Mouse (Mus musculus) spleen, postnatal 36 days (tissue): ENCODE data around the gene Cenph.
A peak's percentile ranks its signal among the peaks of the same experiment; 100 is the strongest.
"Not testable (repeated sequence)": the region's sequence is repeated elsewhere in the genome, so short reads cannot be mapped to it uniquely, and the experiment has no call there.

ENCODE experiments used
- DNase-seq, 2 experiments: peaks; one replicate each; pipeline ENCODE4 v3.0.0; 2022; ENCODE audit warnings: low spot score in 2 of 2, mixed read lengths in 1 of 2

Gene Cenph

DNA sequence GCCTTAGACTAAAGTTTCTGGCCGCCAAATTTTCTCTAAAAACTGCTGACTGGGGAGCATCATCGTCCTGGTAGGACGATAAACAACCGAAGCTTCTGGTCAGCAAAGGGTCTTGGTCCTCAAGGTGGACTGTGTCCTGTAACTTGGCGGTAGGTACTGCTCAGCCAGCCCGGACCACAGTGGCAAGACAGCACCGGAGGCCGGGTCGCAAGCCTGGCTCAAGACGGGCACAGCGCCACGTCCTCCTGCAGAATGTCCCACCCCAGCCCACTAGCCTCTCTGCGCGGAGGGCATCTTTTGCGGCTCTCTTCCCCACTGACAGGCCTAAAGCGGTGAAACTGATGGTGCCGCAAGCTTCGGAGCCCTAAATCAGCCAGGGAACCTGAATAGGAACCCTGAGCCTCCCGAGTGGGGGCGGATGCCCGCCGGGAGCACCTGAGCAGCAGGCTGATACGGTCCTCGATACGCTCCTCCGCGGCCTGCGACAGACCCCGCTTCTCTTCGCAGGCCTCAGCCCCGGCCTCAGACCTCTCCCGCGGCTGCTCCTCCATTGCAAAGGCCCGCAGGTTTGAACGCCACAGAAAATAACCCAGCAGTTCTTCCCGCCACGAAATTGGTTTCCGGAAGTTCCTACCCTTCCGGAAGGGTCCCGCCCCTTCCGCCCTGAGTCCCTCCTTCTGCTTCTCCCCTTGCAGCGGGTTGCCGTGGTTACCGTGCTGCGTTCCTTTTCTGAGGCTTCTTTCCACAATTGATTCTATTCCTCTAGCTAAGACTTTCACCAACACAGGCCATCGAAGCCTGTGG lies at the start of gene Cenph:
TSS of gene Cenph (minus strand) at position 648 of the 804 bp plus-strand sequence.
- DNase-seq: peak; percentile 83 to 88

DNA sequence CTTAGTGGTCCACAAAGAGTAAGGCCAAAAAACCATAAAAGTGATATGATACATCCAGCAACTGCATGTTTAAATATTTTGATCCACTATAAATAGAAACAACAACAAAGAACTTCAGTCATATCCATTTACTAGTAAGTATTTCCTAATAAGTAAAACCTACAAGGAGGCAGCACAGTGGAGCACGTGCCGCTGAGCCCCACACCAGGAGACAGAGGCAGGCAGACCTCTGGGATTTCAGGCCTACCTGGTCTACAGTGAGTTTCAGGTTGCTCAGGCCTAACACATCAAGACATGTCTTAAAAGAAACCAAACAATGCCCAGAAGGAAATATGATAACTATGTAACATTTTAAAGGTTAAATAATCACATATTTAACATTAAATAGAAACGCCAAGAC lies 49.2 kb upstream of the Cenph start:
- no peak for DNase-seq

DNA sequence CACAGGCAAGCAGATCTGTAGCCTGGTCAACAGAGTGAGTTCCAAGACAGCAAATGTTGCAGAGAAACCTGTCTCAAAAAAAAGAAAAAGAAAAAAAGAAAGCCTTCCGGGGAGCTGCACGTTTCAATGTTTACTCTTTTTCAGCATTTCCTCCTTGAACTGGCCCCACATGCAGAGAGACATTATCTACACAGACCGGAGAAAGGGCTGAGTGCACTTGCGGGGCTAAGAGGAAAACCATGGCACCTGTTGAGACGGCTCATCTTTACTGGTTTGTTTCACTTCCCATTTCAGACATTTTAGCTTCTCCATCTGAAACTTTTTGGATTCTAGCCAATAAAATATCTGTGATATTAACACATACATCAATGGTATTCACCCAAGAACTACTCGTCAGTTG lies 48.6 kb upstream of the Cenph start:
- peak; percentile 80 to 84 for DNase-seq

DNA sequence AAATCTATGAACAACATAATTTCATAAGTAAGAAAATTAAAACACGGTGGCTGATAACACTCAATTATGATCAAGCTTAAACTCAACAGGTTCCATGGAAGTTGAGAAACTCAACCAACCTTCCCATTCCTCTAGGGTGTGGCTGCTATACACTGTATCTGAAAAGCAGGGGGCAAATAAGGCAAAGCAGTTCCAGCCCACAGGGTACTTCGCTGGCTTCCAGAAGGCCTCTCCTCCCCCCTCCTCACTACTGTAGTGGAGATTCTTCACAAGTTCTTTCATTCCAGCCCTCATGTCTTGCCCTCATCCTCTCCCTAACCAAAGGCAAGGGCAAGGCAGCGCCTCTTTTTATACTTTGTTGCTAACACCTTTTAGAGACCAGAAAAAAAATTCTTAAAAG lies 48.2 kb upstream of the Cenph start:
- no peak for DNase-seq

DNA sequence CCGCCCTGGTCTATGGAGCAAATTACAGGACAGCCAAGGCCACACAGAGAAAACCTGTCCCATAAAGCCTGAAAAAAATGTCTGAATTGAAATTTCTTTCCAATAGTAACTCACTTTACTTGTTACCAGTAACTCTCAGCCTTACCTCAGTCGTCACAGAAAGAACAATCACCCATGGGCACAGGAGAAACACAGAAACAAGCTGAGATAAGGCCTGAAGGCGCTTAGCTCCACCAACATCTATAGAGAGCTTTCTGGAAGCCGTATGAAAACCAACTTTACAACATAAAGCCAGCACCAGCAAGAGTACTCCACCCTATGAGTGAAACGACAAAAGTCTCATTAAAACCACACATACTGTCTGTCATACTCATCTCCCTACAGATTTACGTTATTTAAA lies 38.8 kb upstream of the Cenph start:
- DNase-seq: no peak

DNA sequence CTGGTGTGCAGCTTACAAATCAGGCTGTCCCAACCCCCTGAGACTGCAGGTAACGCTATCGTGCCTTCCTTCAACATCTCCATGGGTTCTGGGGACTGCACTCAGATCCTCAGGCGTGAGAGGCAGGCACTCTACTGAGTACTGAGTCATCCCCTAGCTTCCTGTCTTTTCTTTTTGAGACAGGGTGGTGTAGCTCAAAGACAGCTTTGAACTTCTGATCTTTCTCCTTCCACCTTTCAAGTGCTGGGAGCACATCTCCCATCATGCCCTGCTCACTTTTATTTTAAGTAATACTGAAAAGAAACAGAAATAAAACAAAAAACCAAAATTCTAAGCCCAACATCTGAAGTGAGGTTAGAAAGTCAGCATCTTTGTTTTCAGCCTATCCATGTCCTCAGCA lies 30.1 kb upstream of the Cenph start:
- DNase-seq: no peak

DNA sequence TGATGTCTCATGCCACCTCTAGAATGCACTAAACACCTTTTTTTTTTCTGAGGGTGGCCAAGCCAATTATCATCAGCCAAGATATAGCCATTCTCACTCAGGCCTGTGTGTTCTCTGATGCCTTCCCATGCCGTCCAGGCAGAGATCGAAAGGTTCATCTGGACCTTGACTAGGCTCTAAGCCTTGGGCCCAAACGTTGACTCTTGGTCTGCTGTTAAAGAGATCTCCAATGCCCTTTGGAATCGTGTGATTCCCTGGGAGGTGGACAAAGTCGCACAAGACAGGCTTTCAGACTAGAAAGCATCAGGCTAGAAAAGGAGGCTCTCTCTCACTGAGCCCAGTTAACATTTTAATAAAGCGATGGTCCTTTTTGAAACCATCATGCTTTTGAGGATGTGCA lies 21.5 kb upstream of the Cenph start:
- DNase-seq: no peak

DNA sequence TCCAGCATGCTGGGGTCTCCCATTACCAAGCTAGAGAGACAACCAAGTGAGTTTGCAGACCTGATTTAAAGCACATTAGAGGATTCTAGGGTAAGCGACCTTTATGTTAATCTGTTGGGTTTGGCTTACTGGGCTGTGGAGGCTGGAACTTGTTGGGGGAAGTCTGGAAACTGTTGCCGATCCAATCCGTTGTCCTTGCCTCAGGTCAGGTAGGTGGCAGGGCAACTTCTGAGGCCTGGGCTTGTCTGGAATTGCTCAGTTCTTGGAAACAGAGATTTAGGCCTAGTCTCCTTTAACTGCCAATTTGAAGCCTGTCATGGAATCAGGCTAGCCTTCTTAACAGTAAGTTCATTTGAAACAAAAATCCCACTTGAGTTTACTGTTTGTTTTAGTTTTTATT lies 13.4 kb upstream of the Cenph start:
- no peak for DNase-seq

DNA sequence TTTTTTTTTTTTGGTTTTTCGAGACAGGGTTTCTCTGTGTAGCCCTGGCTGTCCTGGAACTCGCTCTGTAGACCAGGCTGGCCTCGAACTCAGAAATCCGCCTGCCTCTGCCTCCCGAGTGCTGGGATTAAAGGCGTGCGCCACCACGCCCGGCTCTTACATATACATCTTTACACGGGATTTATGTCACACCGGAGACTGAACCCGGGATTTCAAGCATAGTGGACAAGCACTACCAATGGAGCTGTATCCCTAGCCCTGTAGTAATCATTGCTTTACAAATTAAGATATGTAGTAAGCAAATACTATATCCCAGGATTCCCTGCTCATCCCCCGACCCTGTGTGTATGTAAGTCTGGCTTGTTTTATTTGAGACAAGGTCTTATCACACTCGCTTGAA lies 12.4 kb upstream of the Cenph start:
- DNase-seq: not testable (repeated sequence)

DNA sequence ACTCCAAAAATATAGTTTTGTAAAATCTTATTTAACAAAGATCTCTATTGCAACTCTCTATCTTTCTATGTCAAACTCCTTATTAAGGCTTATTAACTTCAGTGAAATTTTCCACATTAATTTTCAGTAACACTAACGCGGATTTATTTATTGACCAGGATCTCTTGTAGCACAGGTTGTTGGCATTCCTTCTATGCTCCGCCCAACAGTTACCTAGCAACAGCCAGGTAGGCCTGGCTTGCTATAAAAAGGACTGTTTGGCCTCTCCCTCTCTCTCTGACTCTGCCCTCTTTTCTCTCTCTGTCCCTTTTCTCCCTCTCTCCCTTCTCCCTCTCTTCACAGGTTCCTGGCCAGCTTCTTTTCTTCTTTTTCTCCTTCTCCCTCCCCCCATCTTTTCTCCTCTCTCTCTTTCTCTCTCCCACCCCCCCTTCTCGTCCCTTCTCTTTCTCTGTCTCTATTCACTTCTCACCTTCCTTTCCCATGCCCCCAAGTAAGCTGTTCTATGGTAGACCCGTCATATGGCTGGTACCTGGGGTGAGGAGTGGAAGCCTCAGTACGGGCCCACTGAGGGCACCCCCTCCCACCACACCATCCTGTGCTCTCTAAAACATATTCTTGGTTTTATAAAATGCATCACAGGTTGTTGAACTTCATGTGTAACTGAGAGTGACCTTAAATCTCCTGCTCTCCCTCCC lies 11.8 kb upstream of the Cenph start:
- DNase-seq: no peak

DNA sequence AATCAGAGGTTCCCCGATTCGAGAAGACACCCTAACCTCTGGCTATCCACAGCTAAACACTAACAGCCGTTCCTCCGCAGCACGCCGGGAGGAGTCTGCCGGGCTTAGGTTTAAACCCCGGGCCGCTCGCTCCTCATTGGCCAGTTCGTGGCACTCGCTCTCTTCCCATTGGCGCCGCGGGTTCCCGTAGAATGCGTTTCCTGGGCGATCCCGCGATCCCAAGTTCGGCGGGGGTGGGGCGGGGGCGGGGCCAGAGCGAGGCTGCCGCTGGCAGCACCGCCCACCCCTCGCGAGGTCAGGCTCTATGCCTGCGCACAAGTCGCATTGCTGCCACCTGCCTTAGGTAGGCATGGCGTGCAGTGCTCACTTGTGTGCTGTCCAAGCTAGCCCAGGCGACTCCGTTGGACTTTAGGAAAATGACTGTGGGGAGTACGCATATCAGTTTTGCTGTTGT lies 10.7 kb upstream of the Cenph start, which contains the start of gene Ccnb1:
TSS of gene Ccnb1 (minus strand) at position 157 of the 454 bp plus-strand sequence.
- peak; percentile 84 to 89 for DNase-seq

DNA sequence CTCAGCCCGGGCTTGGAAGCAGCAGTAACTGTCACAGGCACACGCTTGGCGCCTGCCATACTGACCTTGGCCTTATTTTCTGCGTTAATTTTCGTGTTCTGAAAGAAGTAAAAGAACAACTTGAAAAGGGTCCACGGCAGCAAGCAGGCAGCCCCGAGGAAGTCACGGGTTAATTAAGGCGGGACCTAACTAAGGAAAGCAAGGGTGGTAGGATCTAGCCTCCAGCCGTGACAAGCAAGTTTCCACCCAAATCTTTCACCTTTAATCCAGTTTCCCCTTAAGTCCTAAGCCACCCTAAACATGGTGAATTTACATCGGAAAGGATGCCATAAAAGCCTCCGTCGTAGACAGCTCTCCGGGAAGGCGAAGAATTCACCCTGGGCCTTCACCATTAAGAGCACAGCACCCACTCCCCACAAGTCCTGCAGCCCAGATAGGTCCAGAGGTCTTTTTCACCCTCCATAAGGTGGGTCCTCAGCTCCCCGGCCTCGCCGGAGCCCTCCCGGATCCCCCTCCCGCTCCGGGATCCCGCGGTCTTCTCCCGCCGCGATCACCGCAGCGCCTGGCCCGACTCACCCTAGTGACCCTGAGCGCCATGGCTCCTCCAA lies 10.2 kb upstream of the Cenph start:
- DNase-seq: peak; percentile 5 to 16

DNA sequence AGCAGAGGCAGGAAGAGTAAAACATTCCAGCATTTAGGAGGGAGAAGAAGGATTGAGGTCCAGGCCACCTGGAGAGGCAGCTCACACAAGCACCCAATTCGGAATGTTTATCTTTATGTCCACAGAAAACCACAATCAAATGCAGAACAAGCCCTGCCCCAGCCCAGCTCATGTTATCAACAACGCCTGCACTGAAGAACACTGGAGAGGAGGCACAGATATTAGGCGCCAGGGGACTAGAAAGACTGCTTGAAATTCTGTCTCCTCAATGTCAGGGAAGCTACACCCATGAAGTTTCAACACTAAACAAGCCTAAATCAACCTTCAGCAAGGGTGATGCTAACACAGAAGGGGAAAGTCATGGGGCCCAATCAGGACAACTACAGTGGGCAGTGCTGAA lies 1.8 kb upstream of the Cenph start:
- DNase-seq: peak; percentile 17 to 34

DNA sequence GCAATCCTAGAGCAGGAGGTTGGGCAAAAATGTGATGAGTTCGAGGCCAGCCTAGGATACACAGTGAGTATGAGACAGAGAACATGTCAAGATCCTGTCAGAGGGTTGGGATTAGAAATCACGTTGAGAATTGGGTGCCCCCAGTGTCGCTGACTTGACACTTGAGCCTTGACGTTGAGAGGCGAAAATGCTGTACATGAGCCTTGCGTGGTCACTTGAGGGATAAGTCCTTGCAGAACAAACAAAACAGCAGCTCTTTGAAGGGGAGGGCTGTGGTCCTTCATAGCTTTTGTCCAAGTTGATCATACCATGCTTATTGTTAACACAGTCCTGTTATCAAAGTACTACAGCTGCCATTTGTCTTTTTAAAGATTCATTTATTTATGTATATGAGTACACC lies 1.0 kb upstream of the Cenph start:
- no peak for DNase-seq

DNA sequence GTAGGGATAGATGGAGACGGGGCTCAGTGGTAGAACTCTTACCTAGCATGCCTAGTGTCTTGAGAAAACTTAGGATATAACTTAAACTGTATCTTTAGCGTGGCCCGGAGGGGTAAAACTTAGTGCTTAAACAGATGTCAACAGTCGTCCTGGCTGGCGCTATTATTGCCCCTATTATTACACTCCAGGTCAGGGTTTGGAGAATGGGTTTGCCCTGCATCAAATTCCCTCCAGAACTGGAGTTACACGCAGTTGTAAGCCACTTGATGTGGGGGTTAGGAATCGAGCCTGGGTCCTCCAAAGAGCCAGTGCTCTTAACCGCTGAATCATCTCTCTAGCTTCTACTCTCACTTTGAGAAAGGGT lies 339 bp upstream of the Cenph start:
- no peak for DNase-seq

DNA sequence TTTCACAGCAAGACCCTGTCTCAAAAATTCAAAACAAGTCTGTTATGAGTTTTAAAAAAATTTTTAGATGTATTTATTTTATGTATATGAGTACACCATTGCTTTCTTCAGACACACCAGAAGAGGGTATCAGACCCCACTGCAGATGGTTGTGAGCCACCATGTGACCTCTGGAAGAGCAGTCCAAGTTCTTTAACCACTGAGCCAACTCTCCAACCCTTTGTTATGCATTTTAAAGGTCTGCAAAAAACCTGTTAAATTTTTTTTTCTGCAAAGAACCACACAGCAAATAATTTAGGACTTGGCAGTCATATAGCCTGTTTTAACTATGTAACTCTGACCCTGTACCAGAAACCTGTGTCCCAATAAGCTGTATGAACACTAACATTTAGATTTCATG lies 995 bp downstream of the Cenph start:
- DNase-seq: no peak

DNA sequence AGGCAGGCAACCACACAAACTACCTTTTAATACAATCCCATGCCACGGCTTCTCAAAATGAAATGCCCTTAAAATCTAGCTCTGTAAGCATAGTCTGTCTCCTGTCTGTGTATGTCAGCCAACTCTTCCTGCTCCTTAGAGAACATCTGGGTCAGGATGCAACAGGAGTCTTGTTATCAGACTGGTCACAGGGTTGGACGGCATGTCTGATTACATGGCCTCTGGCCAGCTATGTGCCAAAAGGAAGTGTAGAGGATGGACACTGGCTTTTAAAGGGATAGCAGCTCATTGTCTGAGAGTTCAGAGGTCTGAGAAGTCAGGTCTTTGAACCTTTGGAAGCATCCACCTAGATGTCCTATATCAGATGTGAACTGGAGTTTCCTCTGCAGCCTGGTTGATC lies 20.4 kb downstream of the Cenph start:
- DNase-seq: no peak

DNA sequence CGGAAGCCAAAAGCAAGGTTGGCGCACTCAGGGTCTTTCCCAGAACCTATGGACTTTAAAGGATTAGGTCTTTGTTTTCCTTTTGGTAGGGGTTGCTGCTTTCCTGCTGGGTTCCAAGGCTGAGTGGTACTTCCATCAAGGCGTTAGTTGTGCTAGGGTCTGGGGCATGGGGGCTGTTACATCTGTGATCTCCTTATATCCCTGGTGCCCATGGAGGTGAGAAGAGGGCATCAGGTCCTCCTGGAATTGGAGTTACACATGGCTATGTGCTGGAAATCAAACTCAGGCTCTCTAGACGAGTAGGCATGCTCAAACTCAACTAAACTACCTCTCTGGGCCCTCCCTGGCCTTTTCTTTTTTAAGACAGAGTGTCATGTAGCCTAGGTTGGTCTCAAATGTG lies 21.5 kb downstream of the Cenph start:
- no peak for DNase-seq

DNA sequence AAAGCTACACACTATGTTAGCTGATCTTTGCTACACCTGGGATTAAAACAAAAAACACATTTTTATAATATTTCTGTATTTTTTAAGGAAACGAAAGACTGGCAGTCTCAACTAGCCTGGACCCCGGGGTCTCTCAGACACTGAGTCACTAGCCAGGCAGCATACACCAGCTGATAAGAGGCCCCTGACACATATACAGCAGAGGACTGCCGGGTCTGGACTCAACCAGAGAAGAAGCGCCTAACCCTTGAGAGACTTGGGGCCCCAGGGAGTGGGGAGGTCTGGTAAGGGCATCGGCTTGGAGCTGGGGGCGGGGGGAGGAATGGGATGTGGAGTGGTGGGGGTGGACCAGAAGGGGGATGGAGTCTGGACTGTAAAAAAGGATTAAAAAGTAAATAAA lies 22.7 kb downstream of the Cenph start:
- no peak for DNase-seq

DNA sequence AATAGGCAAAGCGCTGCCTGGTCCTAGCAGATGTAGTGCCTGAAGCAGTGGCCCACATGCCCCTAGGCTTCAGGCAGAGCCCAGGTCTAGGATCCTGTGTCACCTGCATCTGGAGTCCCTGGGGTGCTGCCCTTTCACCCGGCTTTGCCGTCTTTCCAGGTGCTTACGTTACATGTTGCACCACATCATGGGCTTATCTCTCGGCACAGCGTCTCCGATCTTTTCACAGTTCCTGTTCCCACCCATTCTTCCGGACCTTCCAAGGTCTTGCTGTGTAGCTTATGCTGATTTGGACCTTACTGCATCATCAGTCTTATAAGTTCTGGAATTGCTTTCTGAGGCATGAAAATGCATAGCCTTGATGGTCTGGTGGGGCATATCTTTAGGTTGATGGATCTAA lies 23.2 kb downstream of the Cenph start:
- no peak for DNase-seq

DNA sequence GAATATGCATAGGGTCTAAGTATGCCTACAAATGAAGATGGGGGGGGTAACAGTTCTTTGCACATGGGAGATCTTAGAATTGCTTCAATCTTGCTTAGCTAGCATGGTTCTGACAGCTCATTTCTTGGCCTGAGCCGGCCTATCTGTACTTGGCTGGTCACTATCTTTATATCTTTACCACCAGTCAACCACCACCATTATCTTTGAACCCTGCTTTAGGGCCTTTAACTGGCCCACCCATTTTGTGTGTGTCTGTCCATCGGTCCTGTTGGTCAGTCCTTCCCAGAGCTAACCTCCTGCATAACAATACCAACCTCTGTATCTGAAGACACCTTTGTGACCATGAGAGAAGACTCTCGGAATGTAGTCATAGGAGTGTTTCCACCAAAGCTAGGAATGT lies 24.3 kb downstream of the Cenph start:
- no peak for DNase-seq

DNA sequence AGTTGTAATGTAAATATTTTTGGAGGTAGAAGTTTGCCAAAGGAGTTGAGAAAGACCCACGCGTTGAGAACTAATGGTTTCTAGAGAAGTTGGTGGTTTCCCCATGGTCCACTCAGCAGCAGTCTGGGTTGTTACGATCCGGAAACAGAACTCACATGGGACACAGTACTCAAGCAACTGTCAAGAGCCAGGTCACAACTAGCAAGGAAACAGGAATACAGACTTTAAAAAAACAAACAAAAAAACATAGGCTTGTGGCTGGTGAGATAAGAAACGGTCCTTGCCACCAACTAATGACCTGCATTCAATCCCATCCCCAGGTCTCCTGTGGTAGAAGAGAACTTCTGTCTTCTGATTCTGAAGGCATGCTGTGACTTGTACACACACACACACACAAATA lies 24.9 kb downstream of the Cenph start:
- DNase-seq: no peak

DNA sequence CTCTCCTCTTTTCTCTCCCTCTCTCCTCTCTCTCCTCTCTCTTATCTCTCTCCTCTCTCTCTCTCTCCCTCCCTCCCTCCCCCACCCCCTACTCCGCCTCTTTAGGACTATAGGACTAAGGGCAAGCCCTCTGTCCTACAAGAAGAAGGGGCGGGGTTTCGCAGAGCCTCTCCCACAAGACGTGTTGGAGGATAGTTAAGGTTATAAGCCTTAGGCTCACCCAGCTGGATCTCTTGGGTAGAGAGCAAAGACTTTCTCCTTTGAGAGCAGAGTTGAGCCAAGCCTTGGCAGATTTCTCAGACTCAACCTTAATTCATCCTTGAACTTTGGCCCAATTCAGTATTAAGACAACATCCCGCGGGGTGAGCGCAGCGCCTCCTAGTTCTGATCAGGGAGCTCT lies 27.1 kb downstream of the Cenph start:
- DNase-seq: no peak
